Mouse (Mus musculus): ENCODE measurements around the gene Arhgap5. TPM values are rescaled to one million over a fixed set of nuclear protein-coding genes. Genes with fewer than 3 reads are reported as not detected.

Gene Arhgap5
- total RNA-seq (2021), result 10 to 100 TPM; 87.3 to 92.2 TPM
- long read RNA-seq, experiment 1, full-length matches to known transcripts, result 1 of 32 reads
- long read RNA-seq, experiment 1, partial matches to known transcripts, result 0 of 32 reads
- long read RNA-seq, experiment 1, other reads (novel, unspliced or antisense), result 31 of 32 reads
- long read RNA-seq, experiment 2, partial matches to known transcripts, result 0 of 4 reads
- long read RNA-seq, experiment 2, other reads (novel, unspliced or antisense), result 3 of 4 reads

GRCm38 (mm10) chr12:52503456-52504320 is at the start of gene Arhgap5:
Gene Arhgap5 (plus strand): TSS chr12:52503972.
- peak; percentile 97 to 99 for DNase-seq

DNA sequence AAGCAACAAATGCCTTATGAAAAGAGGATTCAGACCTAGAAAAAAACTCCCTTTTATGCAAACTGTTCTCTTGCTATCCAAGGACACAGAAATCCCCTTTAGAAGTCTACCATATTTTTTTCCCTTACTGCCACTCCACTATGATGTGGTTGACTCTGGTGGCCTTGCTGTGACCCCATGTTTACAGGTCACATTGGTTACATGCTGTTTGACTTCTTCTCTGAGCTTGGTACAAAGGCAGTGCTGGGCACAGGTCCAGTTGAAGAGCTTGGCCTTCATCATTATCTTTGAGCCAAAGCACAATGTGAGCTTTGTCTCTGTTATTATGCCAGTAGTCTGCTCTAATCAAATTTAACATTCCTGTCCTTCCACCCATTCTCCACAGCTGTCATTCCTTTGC is 39.2 kb upstream of the Arhgap5 start:
- DNase-seq, result peak; percentile 77 to 84

DNA sequence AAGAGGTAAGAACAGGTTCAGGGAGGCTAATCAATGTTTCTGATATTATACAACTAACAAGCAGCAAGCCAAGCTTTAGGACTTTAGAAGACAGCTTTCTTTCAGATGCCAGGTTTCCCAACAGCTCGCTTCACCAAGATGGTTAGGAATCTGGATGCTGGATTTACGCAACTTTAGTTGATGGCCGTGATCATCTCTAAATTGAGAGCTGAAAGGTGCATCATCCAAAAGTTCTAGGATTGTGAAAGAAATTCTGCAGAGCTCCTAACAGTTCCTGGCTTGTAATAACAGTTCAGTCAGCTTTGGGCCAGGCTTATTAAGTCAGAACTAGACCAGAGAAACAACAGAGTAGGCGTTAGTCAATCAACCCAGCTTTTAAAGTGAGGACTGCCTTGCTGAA is 32.2 kb upstream of the Arhgap5 start:
- no peak for DNase-seq

DNA sequence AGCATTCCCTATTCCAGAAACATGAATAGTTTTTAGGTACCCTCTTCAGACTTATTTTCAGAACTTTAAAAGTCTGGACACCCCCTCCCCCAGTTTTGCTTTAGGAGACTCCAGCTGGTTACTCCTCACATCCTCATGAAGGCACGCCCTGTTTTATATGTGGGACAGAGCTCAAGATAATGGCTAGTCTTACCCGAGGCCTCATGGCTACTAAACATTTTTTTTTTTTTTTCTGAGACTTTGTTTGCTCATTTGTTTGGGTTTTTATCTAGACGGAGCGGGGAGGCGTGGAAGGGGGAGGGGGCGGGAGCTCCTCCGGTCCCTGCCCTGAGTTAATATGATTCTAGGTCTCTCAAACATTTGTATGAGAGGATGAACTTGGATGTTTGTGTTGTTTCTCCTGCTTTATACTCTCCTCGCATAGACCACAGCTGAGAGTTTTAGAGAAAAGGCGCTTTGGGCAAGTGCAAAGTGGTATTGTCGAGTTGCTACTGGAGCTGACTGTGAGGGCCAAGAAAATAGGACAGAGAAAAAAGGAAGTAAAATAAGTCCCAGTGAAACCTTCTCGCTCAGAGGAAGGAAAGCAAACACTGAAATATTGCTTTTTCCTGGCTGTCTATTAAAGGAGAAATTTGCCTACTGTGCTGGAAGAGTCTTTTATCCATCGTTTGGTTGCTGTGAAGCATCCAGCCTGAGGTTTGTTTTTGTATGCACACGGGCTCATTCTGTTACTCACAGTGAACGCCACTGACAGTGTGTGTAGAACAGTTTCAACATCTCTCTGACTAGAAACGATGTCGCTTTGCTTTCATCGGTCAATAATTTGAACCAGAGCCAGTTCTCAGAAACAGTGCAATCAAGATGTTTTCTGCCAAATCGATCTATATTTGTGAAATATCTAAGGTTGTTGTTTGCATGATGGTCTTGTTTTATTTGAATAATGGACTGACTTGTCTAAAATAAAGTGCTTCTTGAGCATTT is 29.5 kb upstream of the Arhgap5 start:
- no peak for DNase-seq

DNA sequence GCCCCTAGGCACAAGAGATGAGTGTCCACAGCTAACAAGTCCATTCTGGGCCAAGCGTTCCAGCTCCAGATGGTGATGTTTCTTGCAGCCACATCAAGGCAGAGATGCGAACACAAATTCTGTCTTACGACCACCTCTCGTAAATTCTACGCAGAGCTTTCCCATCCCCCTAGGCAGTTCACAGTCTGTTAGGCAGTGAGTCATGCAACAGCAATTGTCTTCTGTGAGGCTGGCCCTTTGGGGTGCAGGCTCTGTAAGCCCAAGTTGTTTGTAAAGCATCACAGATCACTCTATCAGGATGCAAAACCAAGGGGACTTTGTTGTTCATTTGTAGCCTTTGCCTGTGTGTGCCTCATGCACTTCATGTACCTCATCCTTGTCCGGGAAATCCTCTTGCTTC is 27.7 kb upstream of the Arhgap5 start:
- no peak for DNase-seq

- no peak for DNase-seq
These were observed 25.2 kb upstream of the Arhgap5 start for GRCm38 (mm10) chr12:52478611-52479010.

GRCm38 (mm10) chr12:52479323-52479722 is 24.4 kb upstream of the Arhgap5 start:
- no peak for DNase-seq

- DNase-seq, result no peak
These were observed 22.9 kb upstream of the Arhgap5 start for GRCm38 (mm10) chr12:52480851-52481250.

DNA sequence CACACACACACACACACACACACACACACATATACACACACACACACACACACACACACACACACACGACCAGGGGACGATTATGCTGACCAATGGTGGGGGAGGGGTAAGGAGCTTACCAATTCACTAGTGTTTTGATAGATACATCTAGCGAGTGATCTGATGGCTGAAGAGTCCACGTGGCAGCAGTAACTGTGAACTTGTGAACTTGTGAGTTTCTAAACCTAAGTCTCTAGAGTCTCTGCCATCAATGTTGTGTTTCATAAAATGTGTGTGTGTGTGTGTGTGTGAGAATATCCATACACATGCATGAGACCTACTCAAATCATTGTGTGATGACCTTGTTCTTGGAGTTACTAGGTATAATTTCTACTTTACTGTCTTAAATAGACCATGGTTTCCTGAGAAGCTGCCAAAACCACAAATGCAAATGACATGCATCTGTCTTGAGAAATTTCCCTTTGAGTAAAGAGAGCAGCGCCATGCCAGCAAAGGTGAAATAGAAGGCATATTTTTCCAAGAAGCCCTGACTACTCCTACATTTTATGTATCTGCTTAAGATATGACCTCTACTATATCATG is 21.7 kb upstream of the Arhgap5 start:
- DNase-seq, result no peak

DNA sequence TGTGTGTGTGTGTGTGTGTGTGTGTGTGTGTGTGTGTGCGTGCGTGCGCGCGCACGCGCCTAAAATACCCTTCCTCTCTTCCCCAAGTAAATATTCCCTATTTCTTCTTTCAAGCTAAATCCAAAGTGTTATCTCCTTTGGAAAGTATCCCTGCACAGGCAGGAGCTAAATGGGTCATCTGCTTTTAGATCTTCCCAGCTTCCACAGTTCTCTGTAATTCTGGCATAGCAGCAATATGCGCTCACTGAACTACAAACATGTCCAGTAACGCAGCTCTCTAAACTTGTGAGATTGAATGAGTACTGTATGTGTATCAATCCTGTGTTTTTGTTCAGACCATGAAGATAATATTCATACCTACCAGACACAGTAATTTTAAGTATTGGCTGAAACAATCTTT is 20.6 kb upstream of the Arhgap5 start:
- no peak for DNase-seq

GRCm38 (mm10) chr12:52488266-52488975 is 15.4 kb upstream of the Arhgap5 start:
- DNase-seq, result no peak

GRCm38 (mm10) chr12:52493281-52493681 is 10.5 kb upstream of the Arhgap5 start:
- DNase-seq, result no peak

DNA sequence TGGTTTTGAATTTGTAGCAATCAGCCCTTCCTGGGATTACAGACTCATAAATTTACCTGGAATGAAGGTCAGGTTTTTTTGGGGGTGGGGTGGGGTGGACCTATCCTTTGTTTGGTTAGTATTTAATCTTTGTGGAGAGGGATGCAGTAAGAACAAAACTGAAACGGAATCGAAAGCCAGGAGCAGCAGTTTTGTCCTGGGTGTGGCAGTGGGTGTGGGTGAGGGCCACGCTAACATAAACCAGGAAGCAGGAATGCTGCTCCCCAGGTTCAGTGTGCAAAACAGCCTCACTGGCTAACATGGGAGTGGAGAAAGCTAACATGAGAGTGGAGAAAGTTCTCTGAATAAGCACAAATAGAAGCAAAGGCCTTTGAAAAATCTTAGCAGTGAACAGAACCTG is 6.6 kb upstream of the Arhgap5 start:
- DNase-seq, result no peak

GRCm38 (mm10) chr12:52500915-52501833 is 2.6 kb upstream of the Arhgap5 start:
- peak; percentile 7 to 28 for DNase-seq

- no peak for DNase-seq
These were observed 1.6 kb upstream of the Arhgap5 start for GRCm38 (mm10) chr12:52502161-52502560.

GRCm38 (mm10) chr12:52503131-52503455 is 679 bp upstream of the Arhgap5 start:
- DNase-seq, result no peak

DNA sequence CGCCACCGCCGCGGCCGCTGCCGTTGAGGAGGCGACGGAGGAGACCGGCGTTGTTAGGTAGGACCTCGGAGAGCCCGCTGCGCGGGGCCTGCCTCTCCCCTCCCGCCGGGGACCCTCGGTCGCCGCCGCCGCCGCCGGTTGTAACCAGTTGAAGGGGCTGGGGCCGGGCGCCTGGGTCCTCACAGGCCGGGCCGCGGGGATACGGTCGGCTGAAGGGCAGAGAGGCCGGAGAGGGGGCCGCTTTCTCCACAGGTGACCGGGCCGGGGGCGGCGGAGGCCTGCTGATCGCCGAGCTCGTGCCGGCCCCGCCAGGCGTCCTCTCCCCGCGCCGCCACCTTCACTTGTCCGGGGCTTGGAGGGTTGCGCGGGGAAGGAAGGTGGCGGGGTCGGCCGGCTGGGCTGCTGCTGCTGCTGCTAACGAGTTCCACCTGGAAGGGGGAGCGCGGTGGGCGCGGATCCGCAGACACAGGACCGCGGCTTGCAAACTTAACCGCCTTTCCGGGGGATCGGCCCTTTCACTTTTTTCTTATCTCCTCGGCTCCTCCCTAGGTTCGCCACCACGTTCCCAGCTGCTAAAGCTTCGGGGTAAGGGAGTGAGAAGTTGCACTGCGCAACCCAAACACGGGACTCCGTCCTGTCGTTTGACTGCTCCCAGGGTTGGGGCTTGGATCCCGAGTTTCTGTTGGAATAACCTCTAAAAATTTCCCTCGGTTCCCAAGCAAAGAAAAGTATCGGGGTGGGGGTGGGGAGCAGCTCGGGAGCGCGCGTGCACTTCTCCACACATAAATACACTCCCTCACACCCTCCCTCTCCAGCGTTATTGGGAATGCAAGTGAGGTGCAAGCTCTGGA is 784 bp downstream of the Arhgap5 start:
- DNase-seq, result peak; percentile 55 to 66

DNA sequence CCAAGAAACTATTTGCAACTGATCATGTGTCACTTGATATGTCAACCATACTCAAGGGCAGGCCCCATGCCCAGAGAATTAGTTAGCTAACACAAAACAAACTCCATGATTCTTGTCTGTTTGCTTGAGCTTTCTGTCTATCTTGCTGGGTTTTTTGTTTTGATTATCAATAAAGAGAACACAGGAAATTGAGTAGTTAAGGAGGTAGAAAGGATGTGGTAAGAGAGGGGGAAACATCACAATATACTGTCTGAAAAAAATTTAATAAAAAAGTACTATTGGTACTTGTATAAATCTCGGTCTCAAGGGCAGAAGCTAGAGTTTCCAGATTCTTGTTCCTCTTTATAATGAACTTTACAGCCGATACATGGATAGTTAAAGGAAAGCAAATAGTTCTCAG is 20.9 kb downstream of the Arhgap5 start:
- DNase-seq, result no peak

GRCm38 (mm10) chr12:52525486-52525885 is 21.7 kb downstream of the Arhgap5 start:
- DNase-seq, result no peak

Measured in adrenal gland, postnatal 36 days (tissue).